ENCODE assay signal across 10 mouse cellular contexts in genomic region chr12:29527048-29527761, GRCm38 (mm10). TPM values are rescaled to one million over a fixed set of nuclear protein-coding genes. Genes with fewer than 3 reads are reported as not detected.
DNase-seq lines count a peak whose midpoint lies in the region; ATAC-seq and TF ChIP-seq lines count a peak whose summit lies in the region.
"Had no signal": no experiment of that assay in that cellular context is flagged by ENCODE, and none has a peak within 500 bp of the region (broad histone marks: within the 10 kb centered on the region; RNA-seq: fewer than 3 reads in every experiment).

No protein-coding gene starts in this region.

- peak overlapping the region; percentile 75 for H3K4me2 ChIP-seq in forebrain, postnatal 0 days (ENCODE audit: low read depth)
- H3K4me2 ChIP-seq in neural tube, embryonic 11.5 days (ENCODE audit: low read depth), result peak overlapping the region; percentile 47

- H3K4me3 ChIP-seq in forebrain, postnatal 0 days (ENCODE audit: low read depth, low read length), result peak overlapping the region; percentile 54
- peak overlapping the region; percentile 21 for H3K4me3 ChIP-seq in neural tube, embryonic 11.5 days (ENCODE audit: low read depth, low read length)
- H3K4me3 ChIP-seq: erythroblast, embryonic 14.5 days had no signal

- DNase-seq in adrenal gland, postnatal 14 days, result peak; percentile 21
- DNase-seq in adrenal gland, postnatal 36 days, result no peak
- DNase-seq in cerebellum, adult 18-20 months, result peak; percentile 84
- peak; percentile 92 for DNase-seq in forebrain, postnatal 0 days
- DNase-seq in layer of hippocampus, postnatal 25 days (ENCODE audit: extremely low spot score in 1 of 2, low spot score in 1 of 2), result peak; percentile 50 to 65
- peak; percentile 80 for DNase-seq in neural tube, embryonic 11.5 days (ENCODE audit: low spot score)
- DNase-seq in lung, adult 18-20 months, result no peak

- peaks cover 6% of the 10 kb centered on the region for H3K4me1 ChIP-seq in forebrain, postnatal 0 days (ENCODE audit: insufficient read depth)
- H3K4me1 ChIP-seq in neural tube, embryonic 11.5 days (ENCODE audit: control insufficient read depth, insufficient read depth, low read length), result no peaks in the 10 kb centered on the region; the same call in 1 of the 2 replicates

- TF ChIP-seq CTCF in forebrain, postnatal 0 days (IDR thresholded peaks at IDR 0.05; ENCODE audit: low read depth), result no peak

- no peaks in the 10 kb centered on the region for H3K9me3 ChIP-seq in forebrain, postnatal 0 days (ENCODE audit: low read length)
- no peaks in the 10 kb centered on the region for H3K9me3 ChIP-seq in neural tube, embryonic 11.5 days (ENCODE audit: control insufficient read depth, low read length)

- H3K36me3 ChIP-seq in forebrain, postnatal 0 days (ENCODE audit: insufficient read depth), result no peaks in the 10 kb centered on the region
- no peaks in the 10 kb centered on the region for H3K36me3 ChIP-seq in neural tube, embryonic 11.5 days (ENCODE audit: control insufficient read depth, insufficient read depth, low read length)

- H3K27ac ChIP-seq in forebrain, postnatal 0 days (ENCODE audit: low read depth, low read length), result peak overlapping the region; percentile 100
- H3K27ac ChIP-seq in neural tube, embryonic 11.5 days (ENCODE audit: low read depth, low read length), result peak overlapping the region; percentile 80

- H3K9ac ChIP-seq in forebrain, postnatal 0 days, result peak overlapping the region; percentile 83
- peak overlapping the region; percentile 45 for H3K9ac ChIP-seq in neural tube, embryonic 11.5 days (ENCODE audit: low read length)

- WGBS in forebrain, postnatal 0 days, result under 1% methylated on average over 27 of the region's 27 CpGs
- 3% methylated on average over 27 of the region's 27 CpGs for WGBS in neural tube, embryonic 11.5 days

- ATAC-seq in forebrain, postnatal 0 days, result peak; percentile 73
- ATAC-seq in neural tube, embryonic 11.5 days (ENCODE audit: insufficient read depth, low FRiP score, low TSS enrichment), result peak; percentile 75
- ATAC-seq in CD4-positive, CD25-positive, alpha-beta regulatory T cell, adult 4 months, result no peak

- H3K27me3 ChIP-seq in forebrain, postnatal 0 days (ENCODE audit: insufficient read depth, low read length), result no peaks in the 10 kb centered on the region
- no peaks in the 10 kb centered on the region for H3K27me3 ChIP-seq in neural tube, embryonic 11.5 days (ENCODE audit: control insufficient read depth, insufficient read depth, low read length)

RNA-seq across cellular contexts. Expression of gene Myt1l, which starts 1.0 kb away (rescaled TPM):
- total RNA-seq in adrenal gland, postnatal 14 days (2021), result 1.9 and 2.1 TPM in 2 replicates
- 1 to 10 TPM; 1.5 to 2.1 TPM for total RNA-seq in adrenal gland, postnatal 36 days (2021)
- total RNA-seq in forebrain, postnatal 0 days (2014; rRNA removed), result 103 and 114 TPM in 2 replicates
- 167 and 218 TPM in 2 replicates for polyA plus RNA-seq in forebrain, postnatal 0 days (2015; fragmentation: Nextera tagmentation; extraction: Ambion mirVana)
- 100 to 1,000 TPM; 202 to 240 TPM for total RNA-seq in layer of hippocampus, postnatal 25 days (2021)
- 18.9 and 23.8 TPM in 2 replicates for polyA plus RNA-seq in neural tube, embryonic 11.5 days (2014; fragmentation: Nextera tagmentation; extraction: Ambion mirVana)
- under 1 TPM in 1 of 2 experiments, not detected in 1; 0.20 TPM for polyA plus RNA-seq in CD4-positive, CD25-positive, alpha-beta regulatory T cell, adult 4 months (2017; shearing (Covaris generic))
- polyA plus RNA-seq: erythroblast, embryonic 14.5 days; spleen, adult 2 months had no signal

Comparison
In these comparisons a context has a peak if more than half of its experiments do, and no peak if none do; other contexts are left out.
1. DNase-seq: peak in adrenal gland, postnatal 14 days (single experiment), cerebellum, adult 18-20 months (2 of 2), forebrain, postnatal 0 days (single experiment), layer of hippocampus, postnatal 25 days (2 of 2) and neural tube, embryonic 11.5 days (single experiment); none in adrenal gland, postnatal 36 days (0 of 2) and lung, adult 18-20 months (0 of 2).
2. RNA of gene Myt1l, which starts 1.0 kb away (total RNA-seq): 202 to 240 TPM in layer of hippocampus, postnatal 25 days and 103 to 114 TPM in forebrain, postnatal 0 days; 1.5 to 2.1 TPM in adrenal gland, postnatal 36 days and 1.9 to 2.1 TPM in adrenal gland, postnatal 14 days; every median in the first group is over 10 times any median in the second.